Mouse (Mus musculus): ENCODE results near the gene Mamdc2.

DNA sequence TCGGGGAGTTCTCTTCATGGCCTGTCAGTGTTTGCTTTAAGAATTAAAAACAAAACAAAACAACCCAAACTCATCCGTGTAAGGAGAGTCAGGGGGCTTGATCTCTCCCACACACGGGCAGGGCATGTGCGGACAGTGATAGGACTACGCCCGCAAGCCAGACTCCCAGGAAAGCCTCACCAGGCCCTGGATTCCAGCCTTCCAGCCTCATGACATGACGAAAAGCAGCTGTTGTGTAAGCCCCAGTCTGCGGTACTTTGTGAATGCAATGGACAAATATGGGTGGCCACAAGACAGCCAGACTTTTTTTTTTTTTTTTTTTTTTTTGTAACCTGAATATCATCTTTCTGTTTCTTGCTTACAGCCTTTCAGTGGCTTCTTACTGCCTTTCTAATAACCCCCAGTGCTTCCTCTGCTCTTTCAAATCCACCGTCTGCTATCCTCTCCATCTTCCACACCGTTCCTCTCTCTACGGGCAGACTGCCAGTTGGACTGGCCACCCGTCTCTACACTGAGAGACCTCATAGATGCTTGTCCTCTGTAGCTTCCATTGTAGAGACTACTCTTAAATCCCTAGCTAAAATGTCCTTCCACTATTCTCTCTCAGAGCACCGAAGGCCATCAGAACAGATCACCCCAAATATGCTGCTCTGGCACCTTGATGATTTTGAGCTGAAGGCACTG, 96.3 kb downstream of the Mamdc2 start:
- TF ChIP-seq ETS1 (IDR thresholded peaks at IDR 0.05; ENCODE audit: low read depth, low read length) (no peak), CTCF (IDR thresholded peaks at IDR 0.05 in 2 of 3, conservative IDR thresholded peaks at IDR 0.05 in 1 of 3; ENCODE audit: control insufficient read depth in 1 of 3, insufficient read depth in 1 of 3, low read depth in 2 of 3, low read length in 3 of 3, poor library complexity in 1 of 3, severe bottlenecking in 1 of 3) (no peak), ZKSCAN1 (IDR thresholded peaks at IDR 0.05; ENCODE audit: low read depth, low read length) (no peak), GATA1 (IDR thresholded peaks at IDR 0.05; ENCODE audit: low read depth, low read length) (no peak), USF2 (IDR thresholded peaks at IDR 0.05; ENCODE audit: borderline replicate concordance in 1 of 2, insufficient read depth in 1 of 2, low read depth in 1 of 2, low read length in 2 of 2) (no peak), BHLHE40 (IDR thresholded peaks at IDR 0.05; ENCODE audit: borderline replicate concordance, low read depth, low read length) (no peak), MAZ (IDR thresholded peaks at IDR 0.05; ENCODE audit: low read depth, low read length) (no peak), MAX (IDR thresholded peaks at IDR 0.05; ENCODE audit: low read length) (no peak), TCF12 (IDR thresholded peaks at IDR 0.05; ENCODE audit: low read depth, low read length) (no peak), ELF1 (IDR thresholded peaks at IDR 0.05; ENCODE audit: low read depth, low read length) (no peak)

All from MEL (cell line).